Mouse (Mus musculus) c-Kit-positive CD71-negative TER-119-negative erythroid progenitor cells, embryonic 14.5 days (primary cell): Measurements from ENCODE around the gene Olfr17.
"Not testable (repeated sequence)": the region's sequence is repeated elsewhere in the genome, so short reads cannot be mapped to it uniquely, and the experiment has no call there.

Source experiments
- DNase-seq: peaks from one replicate; pipeline ENCODE4 v3.0.0-alpha.2; 2013; ENCODE audit warnings: low read depth

Olfr17 gene

GRCm38 (mm10) chr7:107092920-107093319 lies at the start of gene Olfr17:
Olfr17 (plus strand) TSS chr7:107093220.
- DNase-seq = no peak

DNA sequence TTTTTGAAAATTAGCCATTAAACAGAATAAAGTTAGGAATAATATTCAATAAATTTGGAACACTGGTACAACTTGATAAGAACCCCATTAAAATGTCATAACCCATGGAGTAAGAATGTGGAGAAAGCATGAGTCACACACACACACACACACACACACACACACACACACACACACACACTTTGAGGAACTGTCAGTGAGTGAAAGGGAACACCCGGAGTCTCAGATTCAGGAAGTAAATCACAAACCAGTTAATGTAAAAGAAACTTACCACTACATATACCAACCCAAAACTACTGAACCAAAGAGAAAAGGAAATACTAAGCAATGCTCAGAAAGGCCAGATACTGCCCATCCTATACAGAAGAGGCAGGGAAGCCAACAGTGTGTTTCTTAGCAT lies 48.6 kb upstream of the Olfr17 start:
- DNase-seq = no peak

DNA sequence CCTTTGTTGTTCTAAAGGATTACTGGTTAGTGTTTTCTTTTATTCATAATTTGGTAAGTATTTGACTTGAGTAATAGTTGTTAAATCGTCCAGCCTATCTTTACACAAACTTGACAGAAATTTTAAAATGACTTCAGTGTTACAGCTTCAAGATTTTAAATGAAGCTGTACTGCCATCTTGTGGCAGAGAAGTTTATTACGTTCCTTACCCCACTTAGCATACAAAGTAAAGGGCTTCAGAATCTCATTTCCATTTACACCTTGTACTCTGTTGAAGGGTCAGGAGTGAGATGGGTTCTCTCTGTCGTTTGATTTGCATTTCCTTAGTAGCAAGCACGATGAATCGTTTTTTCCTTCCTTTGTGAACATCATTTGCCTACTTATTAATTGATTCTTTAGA lies 47.2 kb upstream of the Olfr17 start:
- DNase-seq = peak; percentile 52

- no peak for DNase-seq
Observed at GRCm38 (mm10) chr7:107047578-107047977, 45.4 kb upstream of the Olfr17 start.

GRCm38 (mm10) chr7:107070681-107071080 lies 22.3 kb upstream of the Olfr17 start, which contains the start of gene Olfr714:
Olfr714 (plus strand) TSS chr7:107070981.
- DNase-seq = no peak

DNA sequence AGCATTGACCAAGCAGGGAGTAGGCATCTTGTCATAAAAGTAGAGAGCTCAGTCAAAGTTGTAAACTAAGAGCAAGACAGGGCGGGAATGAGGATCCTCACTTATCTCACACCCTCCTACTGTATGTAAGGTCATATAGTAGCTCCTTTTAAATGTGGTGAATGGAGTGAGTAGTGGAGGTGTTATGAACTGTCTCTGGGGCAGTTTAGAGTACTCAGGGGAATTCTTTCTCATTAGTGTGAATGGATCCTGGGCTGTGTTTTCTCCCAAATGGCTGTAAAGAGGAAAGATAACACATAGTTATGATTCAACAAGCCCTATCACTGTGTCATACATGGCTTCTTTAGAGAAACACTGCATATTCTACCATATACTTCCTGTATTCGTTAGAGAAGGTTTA lies 17.2 kb downstream of the Olfr17 start, which contains the start of gene Olfr715b:
TSS of gene Olfr715b (minus strand) at position 101 of the 400 bp plus-strand sequence.
- not testable (repeated sequence) for DNase-seq

DNA sequence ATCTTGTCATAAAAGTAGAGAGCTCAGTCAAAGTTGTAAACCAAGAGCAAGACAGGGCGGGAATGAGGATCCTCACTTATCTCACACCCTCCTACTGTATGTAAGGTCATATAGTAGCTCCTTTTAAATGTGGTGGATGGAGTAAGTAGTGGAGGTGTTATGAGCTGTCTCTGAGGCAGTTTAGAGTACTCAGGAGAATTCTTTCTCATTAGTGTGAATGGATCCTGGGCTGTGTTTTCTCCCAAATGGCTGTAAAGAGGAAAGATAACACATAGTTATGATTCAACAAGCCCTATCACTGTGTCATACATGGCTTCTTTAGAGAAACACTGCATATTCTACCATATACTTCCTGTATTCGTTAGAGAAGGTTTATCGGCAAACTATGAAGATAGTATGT lies 38.0 kb downstream of the Olfr17 start, which contains the start of gene Olfr715:
TSS of gene Olfr715 (minus strand) at position 101 of the 400 bp plus-strand sequence.
- DNase-seq = not testable (repeated sequence)

- DNase-seq = not testable (repeated sequence)
Observed at GRCm38 (mm10) chr7:107138027-107138426, 45.0 kb downstream of the Olfr17 start, which contains the start of gene Olfr716. Olfr716 (plus strand) TSS chr7:107138327.
